Mouse (Mus musculus) MEL (cell line): ENCODE measurements around the gene Gm10447. TPM values are rescaled to one million over a fixed set of nuclear protein-coding genes. Genes with fewer than 3 reads are reported as not detected.

Source experiments
- DNase-seq: peaks from one replicate; pipeline ENCODE4 v3.0.0; 2011; ENCODE audit warnings: low read depth, low spot score
- H3K27ac ChIP-seq: 2 replicates; pipeline ENCODE4 v1.5.1; 2012; ENCODE audit warnings: low read depth, mild to moderate bottlenecking, control low read depth, low read length, moderate library complexity; ENCODE audit not compliant: control insufficient read depth
- H3K27me3 ChIP-seq, 2 experiments: fragments of 150-350 bp in 1 of 2; sonication (generic) in 1 of 2; 2 replicates each; pipeline ENCODE4 v1.6.1; 2012; ENCODE audit warnings: low read length in 2 of 2, mild to moderate bottlenecking in 2 of 2, improper control_type of control experiment in 1 of 2, moderate library complexity in 1 of 2; ENCODE audit not compliant: insufficient read depth in 2 of 2, control insufficient read depth in 1 of 2
- H3K36me3 ChIP-seq, 2 experiments: 2 replicates each; pipeline ENCODE4 v1.6.1; 2012 to 2014; ENCODE audit warnings: low read length in 2 of 2, improper control_type of control experiment in 1 of 2, inconsistent platforms in 1 of 2, mild to moderate bottlenecking in 1 of 2; ENCODE audit not compliant: insufficient read depth in 2 of 2, control insufficient read depth in 1 of 2
- H3K4me1 ChIP-seq, 2 experiments: fragments of 150-350 bp in 1 of 2; sonication (generic) in 1 of 2; 2 replicates each; pipeline ENCODE4 v1.6.1; 2012; ENCODE audit warnings: low read length in 2 of 2, improper control_type of control experiment in 1 of 2, mild to moderate bottlenecking in 1 of 2; ENCODE audit not compliant: insufficient read depth in 2 of 2, control insufficient read depth in 1 of 2
- H3K4me3 ChIP-seq, 2 experiments: fragments of 150-350 bp in 1 of 2; sonication (generic) in 1 of 2; 2 replicates each; pipeline ENCODE4 v1.5.1; 2012; ENCODE audit warnings: low read depth in 2 of 2, low read length in 2 of 2, mild to moderate bottlenecking in 2 of 2, moderate library complexity in 2 of 2, control low read depth in 1 of 2, improper control_type of control experiment in 1 of 2; ENCODE audit not compliant: control insufficient read depth in 1 of 2, insufficient read depth in 1 of 2
- H3K79me2 ChIP-seq: 2 replicates; pipeline ENCODE4 v1.6.1; 2012; ENCODE audit warnings: mild to moderate bottlenecking, low read length, moderate library complexity; ENCODE audit not compliant: control insufficient read depth, poor library complexity, insufficient read depth
- H3K9ac ChIP-seq: 2 replicates; pipeline ENCODE4 v1.6.1; 2012; ENCODE audit warnings: low read depth, mild to moderate bottlenecking, control low read depth, low read length, moderate library complexity; ENCODE audit not compliant: control insufficient read depth, poor library complexity, severe bottlenecking
- H3K9me3 ChIP-seq: fragments of 150-350 bp; sonication (generic); replicated peaks from 2 replicates; pipeline ENCODE4 v1.6.1; 2012; ENCODE audit warnings: mild to moderate bottlenecking, low read length, improper control_type of control experiment, moderate library complexity; ENCODE audit not compliant: insufficient read depth
- BHLHE40 ChIP-seq: IDR thresholded peaks from 2 replicates; pipeline ENCODE4 v1.6.1; 2012; ENCODE audit warnings: low read depth, mild to moderate bottlenecking, inconsistent platforms, low read length, improper control_type of control experiment, borderline replicate concordance
- CHD2 ChIP-seq: IDR thresholded peaks from 2 replicates; pipeline ENCODE4 v1.6.1; 2011; ENCODE audit warnings: low read length, improper control_type of control experiment
- CTCF ChIP-seq, 3 experiments: IDR thresholded peaks in 2 of 3; conservative IDR thresholded peaks in 1 of 3; 2 replicates each; pipeline ENCODE4 v1.5.1; 2011 to 2012; ENCODE audit warnings: low read length in 3 of 3, low read depth in 2 of 3, mild to moderate bottlenecking in 2 of 3, improper control_type of control experiment in 1 of 3, inconsistent platforms in 1 of 3, mixed read lengths in 1 of 3, moderate library complexity in 1 of 3; ENCODE audit not compliant: control insufficient read depth in 1 of 3, insufficient read depth in 1 of 3, poor library complexity in 1 of 3, severe bottlenecking in 1 of 3
- E2F4 ChIP-seq: IDR thresholded peaks from 2 replicates; pipeline ENCODE4 v1.6.1; 2011; ENCODE audit warnings: low read depth, low read length, improper control_type of control experiment, borderline replicate concordance
- ELF1 ChIP-seq: IDR thresholded peaks from 2 replicates; pipeline ENCODE4 v1.6.1; 2014; ENCODE audit warnings: low read depth, mild to moderate bottlenecking, inconsistent platforms, low read length, improper control_type of control experiment, moderate library complexity
- EP300 ChIP-seq, 2 experiments: IDR thresholded peaks; 2 replicates each; pipeline ENCODE4 v1.6.1; 2011; ENCODE audit warnings: improper control_type of control experiment in 2 of 2, low read length in 2 of 2, low read depth in 1 of 2, mild to moderate bottlenecking in 1 of 2
- ETS1 ChIP-seq: IDR thresholded peaks from 2 replicates; pipeline ENCODE4 v1.6.1; 2012; ENCODE audit warnings: low read depth, mild to moderate bottlenecking, inconsistent platforms, low read length, improper control_type of control experiment, moderate library complexity
- GABPA ChIP-seq: IDR thresholded peaks from 2 replicates; pipeline ENCODE4 v1.6.1; 2012; ENCODE audit warnings: low read depth, mild to moderate bottlenecking, inconsistent platforms, low read length, improper control_type of control experiment, moderate library complexity
- GATA1 ChIP-seq: IDR thresholded peaks from 2 replicates; pipeline ENCODE4 v1.6.1; 2011; ENCODE audit warnings: low read depth, low read length, improper control_type of control experiment
- HCFC1 ChIP-seq: IDR thresholded peaks from 2 replicates; pipeline ENCODE4 v1.6.1; 2012; ENCODE audit warnings: low read depth, mild to moderate bottlenecking, inconsistent platforms, low read length, improper control_type of control experiment, moderate library complexity
- JUND ChIP-seq: IDR thresholded peaks from 2 replicates; pipeline ENCODE4 v1.6.1; 2011; ENCODE audit warnings: low read depth, mild to moderate bottlenecking, improper control_type of control experiment, low read length
- KAT2A ChIP-seq: conservative IDR thresholded peaks from 2 replicates; pipeline ENCODE4 v1.6.1; 2012; ENCODE audit warnings: low read depth, low read length, improper control_type of control experiment, inconsistent platforms
- MAFK ChIP-seq: IDR thresholded peaks from 2 replicates; pipeline ENCODE4 v1.6.1; 2011; ENCODE audit warnings: low read depth, mild to moderate bottlenecking, low read length, improper control_type of control experiment, borderline replicate concordance
- MAX ChIP-seq: IDR thresholded peaks from 2 replicates; pipeline ENCODE4 v1.6.1; 2011; ENCODE audit warnings: low read length, improper control_type of control experiment
- MAZ ChIP-seq: IDR thresholded peaks from 2 replicates; pipeline ENCODE4 v1.6.1; 2012; ENCODE audit warnings: low read depth, mild to moderate bottlenecking, inconsistent platforms, low read length, improper control_type of control experiment
- MEF2A ChIP-seq: IDR thresholded peaks from 2 replicates; pipeline ENCODE4 v1.6.1; 2014; ENCODE audit warnings: low read depth, mild to moderate bottlenecking, inconsistent platforms, low read length, improper control_type of control experiment; ENCODE audit not compliant: poor library complexity, insufficient replicate concordance, severe bottlenecking; ENCODE audit errors: extremely low read depth
- MXI1 ChIP-seq: IDR thresholded peaks from 2 replicates; pipeline ENCODE4 v1.6.1; 2011; ENCODE audit warnings: mild to moderate bottlenecking, low read depth, low read length, improper control_type of control experiment
- MYB ChIP-seq: IDR thresholded peaks from 2 replicates; pipeline ENCODE4 v1.6.1; 2011; ENCODE audit warnings: mild to moderate bottlenecking, low read depth, low read length, improper control_type of control experiment
- MYC ChIP-seq: IDR thresholded peaks from 2 replicates; pipeline ENCODE4 v1.6.1; 2011; ENCODE audit warnings: low read depth, mild to moderate bottlenecking, low read length, improper control_type of control experiment, moderate library complexity
- NELFE ChIP-seq: IDR thresholded peaks from 2 replicates; pipeline ENCODE4 v1.6.1; 2011; ENCODE audit warnings: low read depth, low read length, improper control_type of control experiment
- POLR2AphosphoS2 ChIP-seq: IDR thresholded peaks from 2 replicates; pipeline ENCODE4 v1.6.1; 2011; ENCODE audit warnings: low read length, improper control_type of control experiment
- POLR2AphosphoS5 ChIP-seq: IDR thresholded peaks from 2 replicates; pipeline ENCODE4 v1.6.1; 2012; ENCODE audit warnings: low read depth, borderline replicate concordance, mild to moderate bottlenecking, inconsistent platforms, low read length, moderate library complexity, mixed read lengths
- RCOR1 ChIP-seq: IDR thresholded peaks from 2 replicates; pipeline ENCODE4 v1.6.1; 2012; ENCODE audit warnings: low read depth, mild to moderate bottlenecking, inconsistent platforms, low read length, improper control_type of control experiment
- SMC3 ChIP-seq: IDR thresholded peaks from 2 replicates; pipeline ENCODE4 v1.6.1; 2011; ENCODE audit warnings: low read depth, low read length, improper control_type of control experiment
- TAL1 ChIP-seq: IDR thresholded peaks from 2 replicates; pipeline ENCODE4 v1.6.1; 2012; ENCODE audit warnings: mild to moderate bottlenecking, inconsistent platforms, low read length, moderate library complexity, mixed read lengths
- TBP ChIP-seq: IDR thresholded peaks from 2 replicates; pipeline ENCODE4 v1.8.0; 2011; ENCODE audit warnings: low read depth, low read length, improper control_type of control experiment
- TCF12 ChIP-seq: IDR thresholded peaks from 2 replicates; pipeline ENCODE4 v1.6.1; 2014; ENCODE audit warnings: low read depth, mild to moderate bottlenecking, inconsistent platforms, low read length, improper control_type of control experiment, moderate library complexity
- UBTF ChIP-seq: IDR thresholded peaks from 2 replicates; pipeline ENCODE4 v1.6.1; 2012; ENCODE audit warnings: low read depth, mild to moderate bottlenecking, inconsistent platforms, low read length, improper control_type of control experiment, moderate library complexity, borderline replicate concordance; ENCODE audit not compliant: insufficient read depth
- ZC3H11A ChIP-seq: IDR thresholded peaks from 2 replicates; pipeline ENCODE4 v1.6.1; 2012; ENCODE audit warnings: low read depth, mild to moderate bottlenecking, inconsistent platforms, low read length, improper control_type of control experiment
- ZKSCAN1 ChIP-seq: IDR thresholded peaks from 2 replicates; pipeline ENCODE4 v1.6.1; 2012; ENCODE audit warnings: low read depth, mild to moderate bottlenecking, inconsistent platforms, low read length, improper control_type of control experiment, moderate library complexity
- ZMIZ1 ChIP-seq: IDR thresholded peaks from 2 replicates; pipeline ENCODE4 v1.6.1; 2012; ENCODE audit warnings: low read depth, mild to moderate bottlenecking, inconsistent platforms, low read length, improper control_type of control experiment, moderate library complexity
- polyA plus RNA-seq, 2 experiments: library from polyadenylated mRNA; stranded (reverse) in 1 of 2; unstranded in 1 of 2; fragments of >175 nt in 1 of 2; fragments of >200 nt in 1 of 2; gene quantifications; 2 replicates each; pipeline versions ENCODE4 v1.2.1 to v1.2.4; 2012; ENCODE audit warnings: low replicate concordance in 2 of 2, low read depth in 1 of 2; ENCODE audit not compliant: insufficient read length in 2 of 2, insufficient read depth in 1 of 2, missing spikeins in 1 of 2
- total RNA-seq: library from RNA; depleted of rRNA; stranded (reverse); fragments of 300-350 nt; gene quantifications from 2 replicates; pipeline ENCODE4 v1.2.3, GENCODE M21; 2012

Gene Gm10447
- total and polyA plus RNA-seq, 3 experiments = not detected

DNA sequence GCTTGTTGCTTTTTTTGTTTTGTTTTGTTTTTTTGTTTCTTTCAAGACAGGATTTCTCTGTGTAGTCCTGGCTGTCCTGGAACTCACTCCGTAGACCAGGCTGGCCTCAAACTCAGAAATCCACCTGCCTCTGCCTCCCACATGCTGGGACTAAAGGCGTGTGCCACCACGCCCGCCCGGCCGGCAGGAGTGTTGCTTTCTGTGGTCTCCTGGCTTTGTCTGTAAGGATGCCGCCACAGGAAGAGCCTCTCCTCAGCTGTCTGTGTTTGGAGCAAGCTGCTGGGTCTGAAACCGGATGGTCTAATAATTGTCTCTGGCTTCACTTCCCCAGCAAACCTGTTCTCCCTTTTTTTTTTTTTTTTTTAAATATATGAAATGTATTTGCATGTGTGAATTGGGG is 21.4 kb downstream of the Gm10447 start:
- no peak for DNase-seq
- TF ChIP-seq TBP = no peak
- TF ChIP-seq MAZ = no peak
- no peak for TF ChIP-seq CHD2
- TF ChIP-seq TCF12 = no peak
- no peak for TF ChIP-seq MEF2A
- no peak for TF ChIP-seq MYC
- no peak for TF ChIP-seq GABPA
- TF ChIP-seq, all 39 proteins: peak for 0
- peaks cover under 1% of the 10 kb centered on the region for H3K79me2 ChIP-seq
- H3K4me3 ChIP-seq = no peak overlapping the region
- H3K27ac ChIP-seq = no peak overlapping the region
- peaks cover 0 to 23% of the 10 kb centered on the region in 2 experiments; a peak in 2 of 4 replicates for H3K36me3 ChIP-seq
- no peaks in the 10 kb centered on the region for H3K27me3 ChIP-seq
- no peaks in the 10 kb centered on the region for H3K9me3 ChIP-seq
- H3K9ac ChIP-seq = no peak overlapping the region
- peaks cover 8 to 23% of the 10 kb centered on the region in 2 experiments for H3K4me1 ChIP-seq

- Histone ChIP-seq H3K9me3 (no peaks in the 10 kb centered on the region), H3K9ac (no peak overlapping the region), H3K4me3 (no peak overlapping the region), H3K4me1 (peaks cover 8 to 30% of the 10 kb centered on the region in 2 experiments), H3K27ac (peak overlapping the region; percentile 24; the same call in 1 of the 2 replicates), H3K27me3 (no peaks in the 10 kb centered on the region), H3K79me2 (peaks cover 14% of the 10 kb centered on the region), H3K36me3 (peaks cover 7 to 30% of the 10 kb centered on the region in 2 experiments)
- DNase-seq = peak; percentile 66
- TF ChIP-seq KAT2A = no peak
- TF ChIP-seq RCOR1 = peak; percentile 96
- TF ChIP-seq MAX = peak; percentile 73
- no peak for TF ChIP-seq E2F4
- TF ChIP-seq MAZ = no peak; the same call in 1 of the 2 replicates
- TF ChIP-seq ZKSCAN1 = no peak
- no peak for TF ChIP-seq ZC3H11A
- TF ChIP-seq ELF1 = no peak
- TF ChIP-seq UBTF = no peak
- TF ChIP-seq BHLHE40 = peak; percentile 93
- no peak for TF ChIP-seq ZMIZ1
- TF ChIP-seq MXI1 = peak; percentile 70; the same call in 1 of the 2 replicates
- no peak for TF ChIP-seq POLR2AphosphoS2
- no peak for TF ChIP-seq SMC3
- TF ChIP-seq MAFK = peak; percentile 43; the same call in 1 of the 2 replicates
- no peak for TF ChIP-seq HCFC1
- no peak for TF ChIP-seq NELFE
- no peak for TF ChIP-seq MYB
- TF ChIP-seq GABPA = no peak
- TF ChIP-seq CTCF (IDR thresholded peaks at IDR 0.05 in 2 of 3, conservative IDR thresholded peaks at IDR 0.05 in 1 of 3; ENCODE audit: control insufficient read depth in 1 of 3, insufficient read depth in 1 of 3, low read depth in 2 of 3, low read length in 3 of 3, poor library complexity in 1 of 3, severe bottlenecking in 1 of 3) = no peak
- TF ChIP-seq POLR2AphosphoS5 = no peak
- no peak for TF ChIP-seq JUND
- TF ChIP-seq GATA1 = peak; percentile 97
- TF ChIP-seq MEF2A = no peak
- TF ChIP-seq TCF12 = peak; percentile 88
- TF ChIP-seq ETS1 = peak; percentile 95
- peak; percentile 86 to 89 for TF ChIP-seq EP300 (IDR thresholded peaks at IDR 0.05; ENCODE audit: low read depth in 1 of 2, low read length in 2 of 2)
- TF ChIP-seq TAL1 = peak; percentile 59
- TF ChIP-seq CHD2 = no peak
These were observed 23.9 kb downstream of the Gm10447 start for GRCm38 (mm10) chr11:53433057-53433456.
